Mouse (Mus musculus): ENCODE results near the gene Klhl26.
"Not testable (repeated sequence)": the region's sequence is repeated elsewhere in the genome, so short reads cannot be mapped to it uniquely, and the experiment has no call there.

Klhl26 gene

DNA sequence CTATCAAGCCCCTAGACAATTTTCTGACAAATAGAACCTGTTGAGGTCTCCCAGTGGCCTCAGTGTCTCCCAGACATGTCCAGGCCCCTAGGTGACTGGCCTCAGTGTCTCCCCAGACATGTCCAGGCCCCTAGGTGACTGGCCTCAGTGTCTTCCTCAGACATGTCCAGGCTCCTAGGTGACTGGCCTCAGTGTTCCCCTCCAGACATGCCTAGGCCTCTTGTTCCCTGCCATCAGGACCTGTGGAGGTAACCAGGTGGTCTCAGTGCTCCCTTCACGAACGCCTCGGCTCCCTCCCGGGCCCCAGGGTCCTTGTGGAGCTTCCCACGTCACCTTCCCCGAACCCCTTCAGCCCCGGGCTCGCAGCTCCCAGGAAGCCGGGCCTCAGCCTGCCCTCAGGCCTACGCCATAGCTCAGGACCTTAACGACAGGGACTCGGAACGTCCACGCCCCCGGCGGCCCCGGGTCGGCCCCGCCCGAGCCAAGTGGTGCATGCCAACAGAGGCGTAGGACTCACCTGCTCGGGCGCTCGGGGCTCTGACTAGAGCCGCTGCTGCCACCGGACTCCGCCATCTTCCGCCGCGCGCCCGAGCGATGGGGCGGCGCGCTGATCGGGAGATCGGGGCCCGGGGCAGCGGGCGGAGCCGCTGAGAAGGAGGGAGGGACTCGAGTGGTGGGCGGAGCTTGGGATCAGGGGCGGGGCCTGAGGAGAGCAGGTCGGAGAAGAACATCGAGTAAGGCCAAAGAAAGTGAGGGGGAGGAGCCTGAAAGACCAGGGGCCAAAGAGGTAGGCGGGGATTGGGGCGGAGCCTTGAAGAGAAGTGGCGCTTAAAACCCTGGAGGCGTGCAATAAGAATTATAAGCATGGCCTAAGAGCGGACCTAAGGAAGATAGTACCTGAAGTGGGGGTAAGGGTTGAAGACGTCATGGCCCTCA lies at the start of gene Klhl26:
TSS of gene Klhl26 (minus strand) at position 636 of the 936 bp plus-strand sequence.
- DNase-seq = peak; percentile 95

DNA sequence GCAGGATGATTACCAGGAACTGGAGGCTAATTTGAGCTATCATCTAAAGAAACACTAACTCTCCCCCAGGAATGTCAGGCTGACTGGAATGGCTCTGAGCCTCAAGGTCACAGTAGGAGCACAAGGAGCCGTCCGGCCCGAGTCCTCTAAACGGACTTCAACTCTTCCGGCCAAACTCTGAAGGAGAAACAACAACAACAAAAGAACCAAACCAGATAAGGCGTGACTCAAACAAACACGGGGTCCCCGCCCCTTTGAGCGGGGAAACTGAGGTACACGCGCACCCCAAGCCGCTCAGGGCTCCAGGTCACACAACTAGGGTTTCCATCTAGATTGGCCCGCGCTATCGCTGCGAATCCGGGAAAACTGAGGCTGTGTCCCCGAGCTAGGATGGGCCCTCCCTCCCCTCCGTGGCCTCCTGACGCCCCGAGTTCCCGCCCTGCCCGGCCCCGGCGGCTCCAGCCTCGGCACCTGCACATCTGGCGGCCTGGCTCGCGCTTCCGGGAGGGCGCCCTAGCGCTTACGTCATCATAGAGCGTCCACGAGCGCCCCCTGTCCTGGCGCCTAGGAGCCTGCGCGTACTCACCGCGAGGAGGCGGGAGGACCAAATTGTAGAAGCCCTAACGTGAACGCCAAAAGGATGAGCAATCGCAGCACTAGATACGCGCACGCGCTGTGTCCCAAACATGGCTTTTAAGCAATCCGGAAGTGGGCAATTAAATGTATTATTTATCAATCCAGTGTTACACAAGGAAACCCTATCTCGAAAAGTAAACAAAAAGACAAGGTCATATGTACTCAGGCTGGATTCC lies 46.0 kb upstream of the Klhl26 start:
- DNase-seq = peak; percentile 95

DNA sequence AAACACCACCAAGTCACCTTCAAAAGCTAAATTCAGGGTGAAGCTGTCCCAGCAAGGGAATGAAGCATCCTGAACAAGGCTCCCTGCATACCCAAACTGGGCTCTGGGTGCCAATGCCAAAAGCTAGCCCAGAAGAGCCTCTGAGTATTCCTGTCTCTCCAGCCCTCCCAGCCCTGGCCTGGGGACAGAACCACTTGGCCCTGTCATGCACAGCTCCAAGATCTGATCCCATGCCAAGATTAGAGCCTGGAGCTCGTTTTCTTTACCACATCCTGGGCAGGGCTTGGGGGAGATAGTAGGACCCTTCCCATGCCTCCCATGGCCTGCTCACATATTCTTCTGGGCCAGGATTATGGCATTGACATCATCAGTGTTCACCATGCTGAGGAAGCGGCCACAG lies 42.8 kb upstream of the Klhl26 start:
- no peak for DNase-seq

DNA sequence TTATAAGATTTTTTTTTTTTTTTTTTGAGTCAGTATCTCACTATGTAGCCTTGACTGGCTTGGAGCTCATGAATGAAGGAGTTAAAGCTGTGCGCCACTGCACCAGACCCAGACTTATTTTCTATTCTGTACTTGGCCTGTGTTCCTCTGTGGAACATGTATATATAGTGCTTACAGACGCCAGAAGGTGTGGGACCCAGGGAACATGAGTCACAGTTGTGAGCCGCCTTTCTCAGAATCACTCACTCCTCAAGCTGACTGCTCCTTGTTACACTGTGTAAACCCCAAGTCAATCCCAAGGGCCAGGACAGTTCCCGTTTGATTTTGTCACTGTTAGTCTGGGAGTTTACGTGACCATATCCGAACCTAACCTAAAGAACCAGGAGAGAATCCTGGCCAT lies 42.3 kb upstream of the Klhl26 start:
- no peak for DNase-seq

DNA sequence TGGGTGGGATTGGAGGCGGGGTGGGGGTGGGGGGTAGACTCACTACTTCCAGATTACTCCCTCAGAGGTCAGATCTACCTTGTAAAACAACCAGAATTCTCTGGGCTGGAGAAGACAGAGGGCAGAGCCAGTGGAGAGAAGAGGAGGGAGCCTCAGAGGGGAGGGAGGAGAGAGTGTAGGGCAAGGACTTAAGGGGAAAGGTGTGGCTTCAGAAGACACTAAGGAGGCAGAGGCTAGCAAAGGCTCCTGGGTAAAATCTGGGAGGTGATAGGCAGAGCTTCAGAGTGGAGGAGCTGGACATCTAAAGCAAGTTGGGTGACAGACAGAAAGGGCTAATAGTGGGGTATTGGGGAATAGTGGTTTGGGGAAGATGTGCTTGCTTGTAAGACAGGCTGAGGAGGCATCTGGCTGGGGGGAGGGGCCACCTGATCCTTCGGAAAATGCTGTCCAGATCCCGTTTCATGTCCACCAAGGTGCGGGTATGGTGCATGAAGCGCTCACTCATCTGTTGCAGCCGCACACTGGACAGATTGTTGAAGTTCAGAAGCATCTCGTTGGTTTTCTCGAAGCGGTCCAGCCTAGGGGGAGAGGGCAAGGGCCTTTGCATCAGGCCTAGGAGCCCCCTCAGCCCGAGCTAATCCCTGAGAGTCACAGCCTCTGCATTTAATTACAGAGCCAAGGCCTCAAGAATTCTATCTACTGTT lies 41.3 kb upstream of the Klhl26 start:
- no peak for DNase-seq

DNA sequence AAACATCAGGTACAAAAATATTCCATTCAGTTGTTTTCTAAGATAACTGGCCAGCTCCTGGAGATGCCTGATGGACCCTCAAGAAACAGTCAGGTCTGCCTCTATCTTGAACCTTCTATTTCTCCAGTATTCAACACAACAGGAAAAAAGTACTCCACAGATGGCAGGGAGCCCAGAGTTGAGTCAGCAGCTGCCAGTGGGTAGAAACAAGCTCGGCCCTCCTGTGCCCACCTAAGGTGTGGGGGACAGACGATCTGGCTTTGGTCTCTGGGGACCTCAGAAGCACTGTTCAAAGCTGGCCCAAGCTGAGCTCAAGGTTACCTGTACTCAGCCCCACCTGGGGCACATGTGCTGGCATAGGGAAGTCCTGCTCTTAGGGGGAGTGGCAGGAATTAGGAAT lies 36.7 kb upstream of the Klhl26 start:
- no peak for DNase-seq

DNA sequence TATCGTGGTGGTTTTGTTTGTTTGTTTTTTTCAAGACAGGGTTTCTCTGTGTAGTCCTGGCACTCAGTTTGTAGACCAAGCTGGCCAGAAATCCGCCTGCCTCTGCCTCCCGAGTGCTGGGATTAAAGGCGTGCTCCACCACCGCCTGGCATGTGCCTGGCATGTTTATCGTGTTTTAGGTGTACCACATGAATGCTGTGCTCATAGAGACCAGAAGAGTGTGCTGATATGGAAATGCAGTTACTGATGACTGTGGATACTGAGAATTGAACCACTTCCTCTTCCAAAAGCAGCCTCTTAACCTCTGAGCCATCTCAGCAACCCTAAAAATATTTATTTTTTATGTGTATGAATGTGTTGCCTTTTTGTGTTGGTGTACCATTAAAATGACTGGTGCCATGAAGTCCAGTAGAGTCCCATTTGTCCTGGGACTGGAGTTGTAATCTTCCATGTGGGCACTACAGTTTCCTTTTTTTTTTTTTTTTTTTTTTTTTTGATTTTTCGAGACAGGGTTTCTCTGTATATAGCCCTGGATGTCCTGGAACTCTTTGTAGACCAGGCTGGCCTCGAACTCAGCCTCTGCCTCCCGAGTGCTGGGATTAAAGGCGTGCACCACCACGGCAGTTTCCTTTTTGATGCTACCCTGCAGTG lies 35.6 kb upstream of the Klhl26 start:
- DNase-seq = no peak

DNA sequence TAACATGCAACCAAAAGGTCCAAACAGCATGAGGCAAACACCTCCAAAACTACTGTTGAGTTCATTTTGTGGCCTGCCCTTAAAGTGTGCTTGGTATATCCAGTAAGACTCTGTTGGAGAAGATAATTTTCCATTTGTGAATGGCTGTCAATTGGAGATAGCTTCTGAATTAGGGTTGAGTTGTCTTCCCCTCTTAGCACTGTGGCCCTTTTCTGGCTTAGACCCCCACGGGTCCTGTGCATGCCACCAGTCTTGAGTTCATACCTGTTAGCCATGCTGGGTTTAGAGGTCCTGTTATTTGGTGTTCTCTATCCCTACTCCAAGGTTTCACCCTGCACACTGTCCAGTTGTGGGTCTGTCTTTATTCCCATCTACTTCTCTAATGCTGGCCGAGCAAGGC lies 35.0 kb upstream of the Klhl26 start:
- no peak for DNase-seq

DNA sequence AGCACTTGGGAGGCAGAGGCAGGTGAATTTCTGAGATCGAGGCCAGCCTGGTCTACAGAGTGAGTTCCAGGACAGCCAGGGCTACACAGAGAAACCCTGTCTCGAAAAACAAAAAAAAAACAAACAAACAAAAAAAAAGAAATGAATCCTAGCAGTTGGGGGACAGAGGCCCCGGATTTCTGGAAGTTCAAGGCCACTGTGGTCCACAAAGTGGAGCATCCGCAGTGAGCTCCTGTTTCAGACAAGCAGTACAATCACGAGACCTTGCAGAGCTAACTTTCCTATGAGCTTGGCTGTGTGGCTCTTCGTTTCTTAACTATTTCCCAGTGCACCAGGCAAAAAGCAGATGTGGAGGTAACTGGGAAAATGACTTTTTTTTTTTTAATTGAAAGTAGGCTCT lies 34.4 kb upstream of the Klhl26 start:
- not testable (repeated sequence) for DNase-seq

DNA sequence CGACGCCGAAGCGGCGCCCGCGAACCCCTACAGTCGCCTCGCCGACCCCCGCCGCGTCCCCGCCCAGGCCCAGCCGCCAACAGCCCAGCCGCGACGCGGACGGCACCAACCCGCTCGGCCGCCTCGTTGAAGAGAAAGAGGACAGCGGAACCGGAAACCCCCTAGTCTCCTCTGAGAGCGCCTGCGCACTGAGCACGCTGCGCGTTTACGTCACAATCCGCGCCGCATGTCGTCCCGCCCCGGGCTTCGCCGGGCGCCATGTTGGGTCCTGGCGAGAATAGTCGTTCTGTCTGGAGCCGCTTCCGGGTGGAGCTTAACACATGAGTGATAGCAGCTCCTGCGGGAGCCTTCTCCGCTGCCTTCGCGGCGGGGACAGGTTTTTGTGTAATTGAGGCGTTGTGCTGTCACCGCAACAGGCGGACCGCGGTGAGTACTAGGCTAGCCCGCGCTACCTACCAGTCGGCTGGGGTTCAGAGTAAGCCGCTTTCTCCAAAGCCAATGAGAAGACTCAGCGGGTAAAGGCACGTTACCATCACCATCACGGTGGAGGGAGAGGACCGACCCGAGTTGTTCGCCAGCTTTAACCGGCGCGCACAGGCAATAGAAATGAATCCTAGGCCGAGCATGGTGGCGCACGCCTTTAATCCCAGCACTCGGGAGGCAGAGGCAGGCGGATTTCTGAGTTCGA lies 33.6 kb upstream of the Klhl26 start, which contains the start of gene Uba52:
TSS of gene Uba52 (minus strand) at position 574 of the 688 bp plus-strand sequence.
- peak; percentile 97 to 98 for DNase-seq

DNA sequence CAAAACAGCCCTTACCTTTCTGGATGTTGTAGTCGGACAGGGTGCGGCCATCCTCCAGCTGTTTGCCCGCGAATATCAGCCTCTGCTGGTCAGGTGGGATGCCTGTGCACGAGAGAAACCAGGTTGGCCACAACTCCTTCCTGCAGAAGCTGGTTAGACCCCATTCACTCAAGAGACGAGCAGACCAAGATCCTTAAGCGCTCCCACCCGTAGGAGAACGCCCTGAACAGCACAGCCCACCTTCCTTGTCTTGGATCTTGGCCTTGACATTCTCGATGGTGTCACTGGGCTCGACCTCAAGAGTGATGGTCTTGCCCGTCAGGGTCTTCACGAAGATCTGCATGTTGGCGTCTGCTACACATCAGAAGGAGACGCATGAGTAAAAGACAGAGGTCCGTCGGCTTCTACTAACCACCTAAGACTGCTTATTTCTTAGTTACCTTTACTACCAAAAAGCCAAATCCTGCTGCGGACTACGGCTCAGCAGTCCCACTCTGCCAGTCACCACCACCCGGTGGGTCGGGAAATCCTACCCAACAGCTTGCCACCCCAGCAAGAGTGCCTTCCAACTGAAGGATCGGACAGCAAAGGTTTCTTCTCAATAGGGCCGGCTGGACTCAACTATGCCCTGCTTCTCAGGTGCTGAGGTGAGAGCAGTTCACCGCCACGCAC lies 32.6 kb upstream of the Klhl26 start:
- DNase-seq = no peak

DNA sequence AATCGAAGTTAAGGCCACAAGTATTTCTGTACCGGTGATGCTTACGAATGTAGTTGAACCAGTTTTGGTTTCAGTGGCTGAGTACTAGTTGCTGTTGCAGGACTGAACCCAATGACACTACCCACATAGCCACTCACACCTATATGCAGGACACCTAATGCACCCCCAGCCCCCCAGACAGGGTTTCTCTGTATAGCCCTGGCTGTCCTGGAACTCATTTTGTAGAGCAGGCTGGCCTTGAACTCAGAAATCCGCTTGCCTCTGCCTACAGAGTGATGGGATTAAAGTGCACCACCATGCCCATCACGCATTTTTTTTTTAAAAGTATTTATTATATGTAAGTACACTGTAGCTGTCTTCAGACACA lies 30.2 kb upstream of the Klhl26 start:
- no peak for DNase-seq

DNA sequence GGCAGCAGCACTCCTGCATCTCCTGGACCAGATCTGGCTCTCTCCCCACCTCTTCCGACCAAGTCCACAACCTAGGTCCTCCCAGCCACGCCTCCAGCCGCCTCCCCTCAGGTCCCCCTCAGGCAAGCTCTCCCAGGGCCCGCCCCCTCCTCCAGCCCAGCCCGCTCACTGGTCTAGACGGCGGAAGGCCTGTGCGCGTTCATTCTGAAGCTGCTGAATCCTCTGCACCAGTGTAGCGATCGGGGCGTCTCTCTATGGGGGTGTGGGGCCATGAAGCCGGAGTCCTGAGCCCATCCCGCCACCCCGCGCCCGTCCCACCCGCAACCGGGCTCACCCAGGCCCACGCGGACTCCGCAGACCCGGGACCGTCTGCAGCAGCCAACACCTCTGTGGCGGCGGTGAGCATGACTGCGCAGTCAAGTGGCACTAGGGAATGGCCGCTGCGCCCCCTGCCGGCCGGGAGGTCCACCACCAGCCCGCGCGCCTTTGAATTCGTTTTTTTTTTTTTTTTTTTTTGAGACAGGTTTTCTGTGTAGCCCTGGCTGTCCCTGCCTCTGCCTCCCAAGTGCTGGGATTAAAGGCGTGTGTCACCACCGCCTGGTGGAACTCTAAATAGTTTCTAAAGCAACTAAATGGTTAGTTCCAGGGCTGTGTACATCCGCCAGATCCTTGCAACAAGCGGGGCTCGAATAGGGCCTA lies 29.7 kb upstream of the Klhl26 start, which contains the start of gene Rex1bd:
TSS of gene Rex1bd (minus strand) at position 425 of the 699 bp plus-strand sequence.
- DNase-seq = peak; percentile 95 to 97

DNA sequence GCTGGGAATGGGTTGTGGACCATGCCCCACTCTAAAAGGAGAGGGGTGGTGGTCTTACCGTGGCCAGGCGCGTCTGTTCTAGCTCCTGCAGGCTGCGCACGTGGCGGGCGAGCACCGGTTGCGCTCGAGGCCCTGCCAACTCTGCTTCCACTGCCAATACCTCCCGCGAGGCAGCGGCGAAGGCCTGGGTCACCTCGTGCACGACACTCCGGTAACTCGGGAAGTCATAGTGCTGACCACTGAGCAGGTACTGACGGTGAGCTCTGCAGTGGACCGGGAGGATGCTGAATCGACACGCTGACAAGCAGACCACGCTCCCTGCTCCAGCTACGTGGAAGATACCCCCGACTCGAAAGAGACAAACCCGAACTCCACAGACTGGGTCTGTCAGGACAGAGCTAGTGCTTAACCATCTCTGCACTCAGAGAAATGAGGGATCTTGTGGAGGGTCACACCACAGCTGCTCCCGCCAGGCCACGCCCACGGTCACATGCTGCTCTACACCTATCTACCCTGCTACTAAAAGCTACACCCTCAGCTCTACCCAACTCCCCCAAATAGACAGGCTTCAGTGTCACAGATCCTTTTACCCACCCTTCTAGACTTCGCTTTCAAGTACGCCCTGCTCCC lies 29.0 kb upstream of the Klhl26 start:
- DNase-seq = peak in 1 of 2 experiments; percentile 32

DNA sequence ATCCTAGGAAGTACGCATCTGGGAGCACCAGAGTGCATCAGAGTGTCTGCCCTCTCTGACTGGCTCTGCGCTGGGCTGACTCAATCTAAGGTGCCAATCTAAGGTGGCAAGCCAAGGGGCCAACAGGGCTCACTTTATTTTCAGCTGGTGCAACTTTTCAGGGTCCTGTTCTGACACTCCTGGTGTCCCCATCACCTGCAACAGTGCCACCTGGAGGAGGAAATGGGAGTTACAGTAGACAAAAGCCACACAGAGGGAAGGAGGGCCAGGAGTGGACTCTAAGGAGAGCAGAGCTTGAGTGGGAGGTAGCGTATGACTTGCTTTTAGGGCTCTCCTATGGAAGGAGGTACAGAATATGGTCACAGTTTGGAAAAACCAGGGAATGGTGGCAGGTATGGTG lies 28.1 kb upstream of the Klhl26 start:
- peak; percentile 80 to 91 for DNase-seq

DNA sequence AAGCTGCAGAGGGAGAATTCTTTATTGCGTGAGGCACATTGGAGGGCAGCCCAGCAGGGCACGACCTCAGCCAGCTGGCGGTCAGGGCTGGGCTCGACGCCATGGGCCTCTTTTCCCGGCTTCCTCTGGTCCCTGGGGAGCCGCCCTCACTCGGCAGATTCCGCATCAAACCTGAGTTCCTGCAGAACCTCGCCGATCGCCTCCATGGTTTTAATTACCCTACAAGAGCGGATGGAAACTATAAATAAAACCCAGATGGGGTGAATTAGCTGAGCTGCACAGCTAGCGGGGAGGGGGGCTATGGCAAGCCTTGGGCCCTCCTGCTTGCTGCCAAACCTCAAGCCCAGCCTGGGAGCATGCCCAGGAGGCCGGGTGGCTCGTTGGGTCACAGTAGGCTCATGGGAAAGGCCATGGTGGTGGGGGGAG lies 27.5 kb upstream of the Klhl26 start:
- DNase-seq = peak; percentile 40 to 59

DNA sequence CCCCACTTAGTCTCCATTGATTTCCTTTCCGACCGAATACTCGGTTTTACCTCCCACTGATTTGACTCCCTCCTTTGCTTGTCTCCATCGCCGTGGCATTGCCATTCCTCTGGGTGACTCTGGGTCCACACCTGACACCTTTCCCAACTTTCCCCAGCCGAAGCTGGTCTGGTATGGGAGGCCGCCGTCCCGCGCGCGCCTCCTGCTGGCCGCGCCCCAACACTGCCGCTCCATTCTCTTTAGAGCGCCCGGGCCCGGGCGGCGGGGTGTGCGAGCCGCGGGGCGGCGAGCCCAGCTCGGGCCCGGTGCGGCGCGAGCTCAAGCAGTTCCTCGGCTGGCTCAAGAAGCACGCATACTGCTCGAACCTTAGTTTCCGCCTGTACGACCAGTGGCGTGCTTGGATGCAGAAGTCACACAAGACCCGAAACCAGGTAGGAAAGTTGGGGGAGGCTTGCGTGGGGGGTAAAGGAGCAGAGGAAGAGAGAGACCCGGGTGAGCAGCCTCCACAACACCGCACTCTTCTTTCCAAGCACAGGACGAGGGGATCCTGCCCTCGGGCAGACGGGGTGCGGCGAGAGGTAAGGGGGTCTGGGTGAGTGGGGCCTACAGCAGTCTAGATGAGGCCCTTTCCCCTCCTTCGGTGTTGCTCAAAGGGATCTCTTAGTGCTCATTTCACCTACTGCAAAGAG lies 26.4 kb upstream of the Klhl26 start:
- DNase-seq = peak; percentile 78

DNA sequence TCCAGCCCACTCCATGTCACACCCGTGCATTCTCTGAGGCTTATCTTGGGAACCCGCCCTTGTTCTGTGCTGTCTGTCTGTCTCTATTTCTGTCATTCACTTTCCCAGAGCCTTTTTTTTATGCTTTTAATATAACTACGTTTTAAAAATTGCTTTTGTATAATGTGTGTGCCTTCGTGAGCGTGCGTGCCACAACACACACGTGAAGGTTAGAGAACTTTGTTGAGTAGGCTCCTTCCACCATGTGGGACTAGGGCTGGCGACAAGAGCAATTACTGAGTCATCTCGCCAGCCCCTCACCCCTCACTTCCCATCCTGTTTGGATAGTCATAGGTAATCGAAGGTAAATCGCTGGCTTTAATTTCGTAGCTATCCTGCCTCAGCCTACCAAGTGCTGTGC lies 25.8 kb upstream of the Klhl26 start:
- no peak for DNase-seq

DNA sequence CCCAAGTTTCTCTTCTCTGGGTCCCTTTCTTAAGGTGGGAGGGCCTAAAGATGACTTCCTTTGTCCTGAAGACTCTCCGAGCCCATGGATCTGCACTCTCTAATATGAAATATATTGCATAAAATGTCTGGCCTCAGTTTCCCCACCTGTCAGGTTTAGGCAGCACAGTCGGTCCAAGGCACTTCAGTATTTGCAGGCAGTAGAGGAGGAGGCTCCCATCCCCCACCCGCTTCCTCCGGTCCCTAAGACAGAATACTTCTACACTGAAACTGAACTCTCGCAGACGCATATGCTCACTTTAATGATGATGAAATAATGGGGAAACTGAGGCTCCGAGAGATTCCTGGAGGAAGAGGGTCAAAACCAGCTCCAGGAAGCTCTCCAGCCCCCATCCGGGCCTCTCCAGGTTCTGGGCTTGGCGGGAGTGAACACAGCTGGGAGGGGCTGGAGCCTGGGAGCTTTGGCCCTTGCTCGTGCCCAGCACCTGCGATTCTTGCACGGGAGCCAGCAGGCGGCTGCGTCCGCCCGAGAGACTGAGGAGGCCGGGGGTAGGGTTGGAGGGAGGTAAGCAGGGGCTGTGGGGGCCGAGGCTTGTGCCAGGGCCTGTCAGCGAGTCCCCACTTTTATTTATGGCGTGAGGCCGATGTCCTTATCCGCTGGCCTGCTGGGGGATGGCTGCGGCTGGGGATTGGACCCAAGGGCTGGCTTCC lies 25.2 kb upstream of the Klhl26 start:
- DNase-seq = peak; percentile 44 to 52

Data from cerebellum, postnatal 36 days (tissue).